Mouse (Mus musculus) ES-E14 (cell line): ENCODE measurements at regions not wholly inside any gene's neighbourhood (a gene's known extent, or its start where the extent isn't known, plus 50 kb on each side); places are given as distances from the start of the nearest gene placed in this dataset.

Source experiments
- DNase-seq: peaks from one replicate; pipeline ENCODE4 v3.0.0-alpha.2; 2013; ENCODE audit warnings: low read depth, low spot score
- H3K27ac ChIP-seq: 2 replicates; pipeline ENCODE4 v1.5.1; 2012; ENCODE audit warnings: low read depth, mild to moderate bottlenecking, low read length, moderate library complexity, mixed read lengths; ENCODE audit not compliant: poor library complexity, insufficient read depth, severe bottlenecking
- H3K36me3 ChIP-seq: 2 replicates; pipeline ENCODE4 v1.6.1; 2012; ENCODE audit warnings: mild to moderate bottlenecking, low read length, moderate library complexity, mixed read lengths; ENCODE audit not compliant: control insufficient read depth, poor library complexity, insufficient read depth, severe bottlenecking
- H3K4me1 ChIP-seq, 2 experiments: fragments of 150-350 bp in 1 of 2; sonication (generic) in 1 of 2; 2 replicates each; pipeline ENCODE4 v1.6.1; 2012; ENCODE audit warnings: low read length in 2 of 2, mild to moderate bottlenecking in 1 of 2, mixed read lengths in 1 of 2; ENCODE audit not compliant: control insufficient read depth in 2 of 2, insufficient read depth in 2 of 2, poor library complexity in 1 of 2
- H3K4me3 ChIP-seq, 2 experiments: fragments of 150-350 bp in 1 of 2; sonication (generic) in 1 of 2; 2 replicates each; pipeline ENCODE4 v1.5.1; 2012; ENCODE audit warnings: low read length in 2 of 2, low read depth in 1 of 2, mild to moderate bottlenecking in 1 of 2, mixed read lengths in 1 of 2; ENCODE audit not compliant: insufficient read depth in 1 of 2, poor library complexity in 1 of 2, severe bottlenecking in 1 of 2
- H3K9ac ChIP-seq: 2 replicates; pipeline ENCODE4 v1.6.1; 2012; ENCODE audit warnings: low read depth, mild to moderate bottlenecking, low read length, mixed read lengths; ENCODE audit not compliant: poor library complexity, insufficient read depth, severe bottlenecking
- H3K9me3 ChIP-seq: fragments of 150-350 bp; sonication (generic); 2 replicates; pipeline ENCODE4 v1.6.1; 2012; ENCODE audit warnings: low read depth, mild to moderate bottlenecking, low read length; ENCODE audit not compliant: control insufficient read depth, insufficient read depth
- CHD2 ChIP-seq: IDR thresholded peaks from 2 replicates; pipeline ENCODE4 v1.6.1; 2014; ENCODE audit warnings: mild to moderate bottlenecking, low read depth, low read length, inconsistent platforms
- HCFC1 ChIP-seq: IDR thresholded peaks from 2 replicates; pipeline ENCODE4 v1.6.1; 2012; ENCODE audit warnings: low read length, inconsistent platforms, borderline replicate concordance; ENCODE audit not compliant: insufficient read depth
- MAFK ChIP-seq: IDR thresholded peaks from 2 replicates; pipeline ENCODE4 v1.6.1; 2014; ENCODE audit warnings: mild to moderate bottlenecking, low read depth, low read length, inconsistent platforms; ENCODE audit not compliant: insufficient read depth
- ZC3H11A ChIP-seq: IDR thresholded peaks from 2 replicates; pipeline ENCODE4 v1.6.1; 2012; ENCODE audit warnings: low read depth, mild to moderate bottlenecking, inconsistent platforms, low read length, borderline replicate concordance
- ZNF384 ChIP-seq: IDR thresholded peaks from 2 replicates; pipeline ENCODE4 v1.6.1; 2012; ENCODE audit warnings: low read depth, low read length, inconsistent platforms
- in situ Hi-C, 2 experiments: fragments of 600-800 bp; cut with MboI; formaldehyde crosslinking; loops; one replicate each; pipeline ENCODE4 v1.15.1; 2025; ENCODE audit warnings: low sequenced_read_pairs in 2 of 2, inconsistent platforms in 1 of 2; ENCODE audit not compliant: unreplicated experiment in 2 of 2

DNA sequence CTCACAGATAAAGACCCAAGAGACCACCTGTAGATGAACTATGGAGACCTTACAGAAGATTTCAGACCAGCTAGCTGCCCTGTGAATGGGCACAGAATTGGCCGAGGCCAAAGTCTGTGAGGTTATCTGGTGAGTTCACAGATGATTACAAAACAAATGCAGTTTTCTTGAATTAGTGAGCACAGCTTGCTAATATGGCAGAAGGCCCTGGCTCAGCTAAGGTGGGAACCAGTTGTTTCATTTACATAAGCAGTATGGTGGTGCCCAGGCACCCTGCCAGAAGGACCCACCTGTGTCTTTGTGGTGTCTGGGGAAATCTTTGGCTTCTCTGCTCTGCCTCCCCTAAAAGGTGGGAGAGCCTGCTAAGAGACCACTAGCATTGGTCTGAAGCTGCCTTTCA, 466.9 kb downstream of the Cd83 start:
- Histone ChIP-seq H3K4me3 (no peak overlapping the region), H3K36me3 (no peaks in the 10 kb centered on the region), H3K27ac (no peak overlapping the region), H3K4me1 (no peaks in the 10 kb centered on the region), H3K9me3 (no peaks in the 10 kb centered on the region), H3K9ac (no peak overlapping the region)
- no peak for DNase-seq
- TF ChIP-seq CHD2 (no peak), MAFK (no peak), HCFC1 (no peak), ZC3H11A (no peak), ZNF384 (no peak)
- in situ Hi-C loops: no loop called here

GRCm38 (mm10) chr13:44252496-44252895, 467.9 kb downstream of the Cd83 start:
- TF ChIP-seq HCFC1 (no peak), MAFK (no peak), ZNF384 (no peak), ZC3H11A (no peak), CHD2 (no peak)
- Histone ChIP-seq H3K27ac (no peak overlapping the region), H3K9ac (no peak overlapping the region), H3K9me3 (no peaks in the 10 kb centered on the region), H3K36me3 (no peaks in the 10 kb centered on the region), H3K4me1 (no peaks in the 10 kb centered on the region), H3K4me3 (no peak overlapping the region)
- DNase-seq: no peak
- in situ Hi-C loops: no loop called here

DNA sequence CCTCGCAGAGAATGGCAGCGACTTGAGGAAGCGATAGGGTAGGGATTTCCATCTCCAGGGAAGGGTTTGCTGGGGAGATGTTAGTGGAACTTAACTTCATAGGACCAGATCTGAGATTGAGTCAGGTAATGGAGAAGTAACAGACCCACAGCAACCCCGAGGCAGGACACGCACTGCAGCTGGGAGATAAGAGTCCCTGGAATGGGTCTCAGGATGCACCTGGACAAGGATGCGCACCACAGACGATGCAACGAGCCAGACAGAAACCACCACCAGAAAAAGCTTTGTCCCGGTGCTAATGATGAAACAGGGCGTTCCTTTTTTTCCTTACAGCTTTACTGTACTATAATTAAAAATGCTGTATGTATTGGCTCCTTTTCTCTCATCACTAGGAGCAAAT, 470.9 kb upstream of the Jarid2 start:
- Histone ChIP-seq H3K4me3 (no peak overlapping the region), H3K36me3 (no peaks in the 10 kb centered on the region), H3K4me1 (no peaks in the 10 kb centered on the region), H3K27ac (no peak overlapping the region), H3K9me3 (no peaks in the 10 kb centered on the region), H3K9ac (no peak overlapping the region)
- TF ChIP-seq MAFK (no peak), ZC3H11A (no peak), ZNF384 (no peak)
- in situ Hi-C loops: no loop called here
- DNase-seq: no peak

DNA sequence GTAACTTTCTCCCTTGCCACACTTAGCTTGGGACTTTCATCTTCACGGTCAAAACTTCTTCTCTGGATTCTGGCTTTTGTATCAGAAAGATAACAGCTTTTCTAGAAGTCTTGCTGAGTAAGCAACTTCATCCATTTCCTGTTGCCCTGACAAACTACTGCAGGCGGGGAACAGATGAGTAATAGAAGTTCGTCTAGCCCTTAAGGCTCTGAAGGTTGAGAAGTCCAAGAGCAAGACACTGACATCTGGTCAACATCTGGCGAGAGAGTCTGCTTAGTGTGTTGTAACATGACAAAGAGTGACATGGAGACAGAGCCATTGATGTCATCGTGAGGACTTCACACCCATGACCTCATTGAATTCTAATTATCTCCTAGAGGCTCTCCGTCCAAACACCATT, 469.2 kb upstream of the Jarid2 start:
- in situ Hi-C loops: no loop called here

DNA sequence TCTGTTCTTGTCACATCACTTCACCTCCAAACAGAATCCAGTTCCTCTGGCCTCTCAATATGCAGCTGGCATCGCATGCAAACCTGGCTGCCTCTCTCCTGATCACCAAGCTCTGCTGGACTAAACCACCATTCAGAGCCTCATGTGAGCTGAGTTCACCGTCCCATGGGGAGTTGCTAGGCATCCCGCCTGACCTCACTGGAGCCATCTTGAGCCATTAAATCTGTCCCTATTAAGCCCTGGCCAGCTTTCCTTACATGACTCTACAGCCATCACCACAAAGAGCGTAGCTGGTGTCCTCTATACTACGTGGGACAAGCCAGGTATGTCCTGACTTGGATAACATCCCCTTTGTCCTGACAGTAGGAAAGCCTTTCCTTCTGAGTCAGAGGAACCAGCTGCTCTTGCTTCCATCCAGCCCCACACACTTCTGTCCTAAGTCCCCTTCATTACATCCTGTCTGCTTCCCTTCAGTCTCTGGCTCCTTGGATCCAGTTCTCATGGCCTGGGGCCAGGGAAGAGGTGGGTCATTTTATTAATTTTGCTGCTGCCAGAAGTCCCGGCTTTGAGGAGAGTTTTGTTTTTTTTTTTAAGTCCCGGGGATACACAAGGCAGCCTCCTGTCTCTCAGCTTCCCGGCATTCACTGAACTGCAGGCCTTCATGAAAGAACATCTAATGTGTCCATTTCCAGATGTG, 468.5 kb upstream of the Jarid2 start:
- H3K9me3 ChIP-seq: no peaks in the 10 kb centered on the region
- TF ChIP-seq ZNF384 (no peak), CHD2 (no peak), HCFC1 (no peak), ZC3H11A (no peak), MAFK (no peak)
- no peaks in the 10 kb centered on the region for H3K36me3 ChIP-seq
- DNase-seq: no peak
- no peak overlapping the region for H3K4me3 ChIP-seq
- H3K9ac ChIP-seq: no peak overlapping the region
- no peak overlapping the region for H3K27ac ChIP-seq
- no peaks in the 10 kb centered on the region for H3K4me1 ChIP-seq
- in situ Hi-C loops: no loop called here

More for the DNA sequence above, 469.2 kb upstream of the Jarid2 start:
- no peak overlapping the region for H3K9ac ChIP-seq
- H3K27ac ChIP-seq: no peak overlapping the region
- no peaks in the 10 kb centered on the region for H3K4me1 ChIP-seq
- TF ChIP-seq CHD2 (no peak), HCFC1 (no peak), MAFK (no peak), ZNF384 (no peak), ZC3H11A (no peak)
- no peak for DNase-seq
- no peaks in the 10 kb centered on the region for H3K9me3 ChIP-seq
- H3K36me3 ChIP-seq: no peaks in the 10 kb centered on the region
- H3K4me3 ChIP-seq: no peak overlapping the region
